Mouse (Mus musculus) liver, postnatal 0 days (tissue): ENCODE measurements around the gene D1Pas1. TPM values are rescaled to one million over a fixed set of nuclear protein-coding genes. Genes with fewer than 3 reads are reported as not detected.

Source experiments
- ATAC-seq: fragments of 200-750 bp; cut with Nextera tagmentation; 2 replicates; pipeline ENCODE4 v1.8.0; 2017; ENCODE audit warnings: mild to moderate bottlenecking, moderate library complexity
- DNase-seq: peaks from one replicate; pipeline ENCODE4 v3.0.0-alpha.2; 2016
- H3K27ac ChIP-seq: fragments of 300-500 bp; sonication (generic); 2 replicates; pipeline ENCODE4 v1.5.1; 2014; ENCODE audit warnings: antibody characterized with exemption, moderate library complexity, mild to moderate bottlenecking, low read depth
- H3K27me3 ChIP-seq: fragments of 300-500 bp; sonication (generic); 2 replicates; pipeline ENCODE4 v1.6.1; 2014; ENCODE audit warnings: low read length, control low read depth, mixed read lengths; ENCODE audit not compliant: insufficient read depth
- H3K36me3 ChIP-seq: fragments of 300-500 bp; sonication (generic); replicated peaks from 2 replicates; pipeline ENCODE4 v1.6.1; 2014; ENCODE audit warnings: mild to moderate bottlenecking, control low read depth, low read length, moderate library complexity, mixed read lengths; ENCODE audit not compliant: insufficient read depth
- H3K4me1 ChIP-seq: fragments of 300-500 bp; sonication (generic); 2 replicates; pipeline ENCODE4 v1.6.1; 2014; ENCODE audit warnings: antibody characterized with exemption, mild to moderate bottlenecking, control low read depth; ENCODE audit not compliant: insufficient read depth
- H3K4me2 ChIP-seq: fragments of 300-500 bp; sonication (generic); 2 replicates; pipeline ENCODE4 v1.6.1; 2014; ENCODE audit warnings: low read depth, mild to moderate bottlenecking, low read length, moderate library complexity, mixed read lengths
- H3K4me3 ChIP-seq: fragments of 300-500 bp; sonication (generic); 2 replicates; pipeline ENCODE4 v1.5.1; 2014; ENCODE audit warnings: low read depth, low read length
- H3K9ac ChIP-seq: fragments of 300-500 bp; sonication (generic); replicated peaks from 2 replicates; pipeline ENCODE4 v1.6.1; 2014; ENCODE audit warnings: mild to moderate bottlenecking, moderate library complexity
- H3K9me3 ChIP-seq: fragments of 300-500 bp; sonication (generic); 2 replicates; pipeline ENCODE4 v1.6.1; 2016; ENCODE audit warnings: mild to moderate bottlenecking, control low read depth, low read length, mixed read lengths
- CTCF ChIP-seq: sonication (generic); IDR thresholded peaks from 2 replicates; pipeline ENCODE4 v1.5.1; 2016; ENCODE audit warnings: antibody characterized with exemption, low read depth
- EP300 ChIP-seq: IDR thresholded peaks from 2 replicates; pipeline ENCODE4 v1.6.1; 2016; ENCODE audit warnings: antibody characterized with exemption, low read depth, mild to moderate bottlenecking
- WGBS: fragments of 180-500 bp; shearing (Covaris S2); extraction: QIAGEN DNeasy Blood & Tissue Kit; methylation state at CpG from one replicate; pipeline ENCODE4 v1.1.7; 2014; ENCODE audit not compliant: insufficient replicate concordance; 5-methylcytosine and 5-hydroxymethylcytosine counted together
- polyA plus RNA-seq: library from polyadenylated mRNA; unstranded; fragments of >200 nt; fragmentation: Nextera tagmentation; extraction: Ambion mirVana; gene quantifications from 2 replicates; pipeline ENCODE4 v1.2.1, GENCODE M21; 2015

D1Pas1 gene
- polyA plus RNA-seq, 1 experiment from 2014 or later = not detected

GRCm38 (mm10) chr1:186927494-186927893, 39.7 kb upstream of the D1Pas1 start:
- Histone ChIP-seq H3K9me3 (no peaks in the 10 kb centered on the region), H3K27ac (no peak overlapping the region), H3K9ac (no peak overlapping the region), H3K4me3 (no peak overlapping the region), H3K4me2 (no peak overlapping the region), H3K27me3 (no peaks in the 10 kb centered on the region), H3K4me1 (no peaks in the 10 kb centered on the region), H3K36me3 (no peaks in the 10 kb centered on the region)
- no peak for DNase-seq
- no peak for ATAC-seq
- TF ChIP-seq EP300 (no peak), CTCF (no peak)
- WGBS = 76% methylated on average over 4 of the region's 4 CpGs

GRCm38 (mm10) chr1:186930160-186930887, 36.9 kb upstream of the D1Pas1 start:
- TF ChIP-seq EP300 = no peak
- no peak for TF ChIP-seq CTCF
- Histone ChIP-seq H3K27me3 (no peaks in the 10 kb centered on the region), H3K27ac (no peak overlapping the region), H3K36me3 (no peaks in the 10 kb centered on the region), H3K4me3 (no peak overlapping the region), H3K4me1 (no peaks in the 10 kb centered on the region), H3K4me2 (no peak overlapping the region), H3K9me3 (no peaks in the 10 kb centered on the region), H3K9ac (no peak overlapping the region)
- WGBS = 68% methylated on average over 13 of the region's 13 CpGs
- ATAC-seq = peak; percentile 91
- DNase-seq = peak; percentile 24

DNA sequence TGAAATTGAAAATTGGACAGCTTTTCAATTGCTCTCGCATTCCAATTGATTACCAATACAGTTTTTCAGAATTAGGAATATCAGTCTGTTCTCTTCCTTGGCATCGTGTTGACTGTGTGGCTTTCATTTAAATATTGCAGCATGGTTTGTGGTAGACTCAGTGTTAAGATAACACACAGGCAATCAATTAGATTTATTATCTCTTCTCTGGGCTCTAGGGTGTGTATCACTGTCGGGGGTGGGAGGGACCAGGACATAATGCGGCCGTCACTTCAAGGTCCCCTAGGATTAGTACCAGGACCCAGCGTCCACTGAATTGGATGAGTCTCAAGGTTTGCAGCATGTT, 36.4 kb upstream of the D1Pas1 start:
- Histone ChIP-seq H3K4me1 (no peaks in the 10 kb centered on the region), H3K27me3 (no peaks in the 10 kb centered on the region), H3K9ac (no peak overlapping the region), H3K4me2 (no peak overlapping the region), H3K9me3 (no peaks in the 10 kb centered on the region), H3K36me3 (no peaks in the 10 kb centered on the region), H3K4me3 (no peak overlapping the region), H3K27ac (no peak overlapping the region)
- TF ChIP-seq EP300 (no peak), CTCF (no peak)
- WGBS = 72% methylated on average over 6 of the region's 6 CpGs
- DNase-seq = no peak
- ATAC-seq = peak; percentile 79

DNA sequence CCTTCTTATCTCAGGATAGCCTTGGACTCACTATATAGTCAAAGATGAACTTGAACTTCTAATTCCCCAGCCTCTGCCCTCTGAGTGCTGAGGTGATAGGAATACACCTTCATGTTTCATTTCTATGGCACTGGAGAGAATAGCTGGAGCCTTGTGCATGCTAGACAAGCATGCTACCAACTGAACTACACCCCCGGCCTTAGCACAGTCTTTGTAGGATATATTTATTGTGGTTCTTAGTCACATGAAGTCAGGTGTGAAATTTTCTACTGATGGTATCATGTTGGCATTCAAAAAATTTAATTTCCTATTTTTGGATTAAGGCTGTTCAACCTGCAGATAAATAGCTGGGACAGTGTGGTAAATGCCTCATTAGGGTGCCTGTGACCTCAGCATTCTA, 33.0 kb upstream of the D1Pas1 start:
- no peaks in the 10 kb centered on the region for H3K36me3 ChIP-seq
- WGBS = 83% methylated on average over 1 of the region's 1 CpGs
- H3K4me1 ChIP-seq = no peaks in the 10 kb centered on the region
- DNase-seq (no peak), ATAC-seq (no peak)
- no peak overlapping the region for H3K9ac ChIP-seq
- no peak overlapping the region for H3K4me2 ChIP-seq
- H3K27ac ChIP-seq = no peak overlapping the region
- H3K27me3 ChIP-seq = no peaks in the 10 kb centered on the region
- no peaks in the 10 kb centered on the region for H3K9me3 ChIP-seq
- no peak for TF ChIP-seq EP300
- no peak for TF ChIP-seq CTCF
- no peak overlapping the region for H3K4me3 ChIP-seq

GRCm38 (mm10) chr1:186952381-186952780, 14.8 kb upstream of the D1Pas1 start:
- Histone ChIP-seq H3K9me3 (no peaks in the 10 kb centered on the region; the same call in 1 of the 2 replicates), H3K4me1 (no peaks in the 10 kb centered on the region), H3K27me3 (no peaks in the 10 kb centered on the region), H3K4me2 (no peak overlapping the region), H3K4me3 (no peak overlapping the region), H3K27ac (no peak overlapping the region), H3K9ac (no peak overlapping the region), H3K36me3 (no peaks in the 10 kb centered on the region)
- TF ChIP-seq CTCF (no peak), EP300 (no peak)
- WGBS = 58% methylated on average over 4 of the region's 4 CpGs
- ATAC-seq (no peak), DNase-seq (no peak)

- Histone ChIP-seq H3K4me1 (no peaks in the 10 kb centered on the region), H3K9me3 (no peaks in the 10 kb centered on the region), H3K4me2 (no peak overlapping the region), H3K9ac (no peak overlapping the region), H3K36me3 (no peaks in the 10 kb centered on the region), H3K27ac (no peak overlapping the region), H3K4me3 (no peak overlapping the region), H3K27me3 (no peaks in the 10 kb centered on the region)
- TF ChIP-seq EP300 (no peak), CTCF (no peak)
- ATAC-seq = no peak
- no peak for DNase-seq
- 81% methylated on average over 4 of the region's 4 CpGs for WGBS
These were observed 12.6 kb upstream of the D1Pas1 start for GRCm38 (mm10) chr1:186954591-186954990.

DNA sequence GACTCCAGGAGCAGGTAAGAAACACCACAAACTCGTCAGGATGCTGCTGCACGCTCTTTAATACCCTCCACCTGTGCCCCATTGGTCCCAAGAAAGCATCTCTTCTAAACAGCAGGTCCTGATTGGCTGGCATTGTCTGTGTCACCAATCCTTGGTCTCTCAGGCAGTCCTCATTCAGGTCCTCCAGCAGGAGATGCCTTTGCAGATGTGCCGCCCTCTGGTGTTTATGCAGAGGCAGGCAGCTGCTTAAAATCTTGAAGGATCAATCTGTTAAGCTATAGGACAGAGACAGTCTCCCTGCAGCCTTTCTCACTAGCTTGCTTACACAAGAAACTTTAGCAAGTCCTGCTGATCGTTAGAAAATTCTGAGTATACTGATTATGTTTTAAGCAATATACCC, 7.8 kb upstream of the D1Pas1 start:
- H3K4me1 ChIP-seq = no peaks in the 10 kb centered on the region
- WGBS = 43% methylated on average over 4 of the region's 4 CpGs
- no peaks in the 10 kb centered on the region for H3K27me3 ChIP-seq
- no peaks in the 10 kb centered on the region for H3K9me3 ChIP-seq
- no peaks in the 10 kb centered on the region for H3K36me3 ChIP-seq
- H3K4me2 ChIP-seq = no peak overlapping the region
- no peak overlapping the region for H3K9ac ChIP-seq
- ATAC-seq = no peak
- DNase-seq = no peak
- H3K4me3 ChIP-seq = no peak overlapping the region
- TF ChIP-seq EP300 (no peak), CTCF (peak; percentile 58)
- H3K27ac ChIP-seq = no peak overlapping the region
